Mouse (Mus musculus) CD4-positive, CD25-positive, alpha-beta regulatory T cell, adult 2 months (primary cell): ENCODE measurements around the gene Fanci.

ENCODE experiments used
- DNase-seq: peaks from one replicate; pipeline ENCODE4 v3.0.0-alpha.2; 2012; ENCODE audit warnings: low read depth, low spot score

Fanci gene

GRCm38 (mm10) chr7:79391883-79392649 lies at the start of gene Fanci:
TSS of gene Fanci (plus strand) at chr7:79391929.
- DNase-seq: peak; percentile 96

- DNase-seq: peak; percentile 71
Measured at GRCm38 (mm10) chr7:79345902-79346301, 45.8 kb upstream of the Fanci start.

- DNase-seq: no peak
Measured at GRCm38 (mm10) chr7:79346555-79347075, 45.1 kb upstream of the Fanci start.

- DNase-seq: no peak
Measured at GRCm38 (mm10) chr7:79347108-79347813, 44.5 kb upstream of the Fanci start.

GRCm38 (mm10) chr7:79348816-79349215 lies 42.9 kb upstream of the Fanci start:
- no peak for DNase-seq

- peak; percentile 82 for DNase-seq
Measured at GRCm38 (mm10) chr7:79349738-79350386, 41.9 kb upstream of the Fanci start.

- no peak for DNase-seq
Measured at GRCm38 (mm10) chr7:79358350-79359182, 33.2 kb upstream of the Fanci start.

- no peak for DNase-seq
Measured at GRCm38 (mm10) chr7:79359183-79359435, 32.6 kb upstream of the Fanci start.

GRCm38 (mm10) chr7:79360056-79360455 lies 31.7 kb upstream of the Fanci start:
- no peak for DNase-seq

GRCm38 (mm10) chr7:79362208-79362607 lies 29.5 kb upstream of the Fanci start:
- DNase-seq: no peak

- no peak for DNase-seq
Measured at GRCm38 (mm10) chr7:79362830-79363229, 28.9 kb upstream of the Fanci start.

- peak; percentile 59 for DNase-seq
Measured at GRCm38 (mm10) chr7:79363370-79364043, 28.2 kb upstream of the Fanci start.

- DNase-seq: no peak
Measured at GRCm38 (mm10) chr7:79368664-79369063, 23.1 kb upstream of the Fanci start.

- no peak for DNase-seq
Measured at GRCm38 (mm10) chr7:79369416-79369815, 22.3 kb upstream of the Fanci start.

- DNase-seq: peak; percentile 89
Measured at GRCm38 (mm10) chr7:79371321-79371879, 20.3 kb upstream of the Fanci start.

- no peak for DNase-seq
Measured at GRCm38 (mm10) chr7:79374017-79374416, 17.7 kb upstream of the Fanci start.

GRCm38 (mm10) chr7:79375594-79375993 lies 16.1 kb upstream of the Fanci start:
- no peak for DNase-seq

- DNase-seq: no peak
Measured at GRCm38 (mm10) chr7:79376516-79377275, 15.0 kb upstream of the Fanci start.

- DNase-seq: no peak
Measured at GRCm38 (mm10) chr7:79386422-79387133, 5.2 kb upstream of the Fanci start, which contains the start of gene Rlbp1. TSS of gene Rlbp1 (minus strand) at chr7:79387048.
